Mouse (Mus musculus) ES-E14 (cell line): Measurements from ENCODE around the gene Prkra. TPM values are rescaled to one million over a fixed set of nuclear protein-coding genes. Genes with fewer than 3 reads are reported as not detected.
A peak's percentile ranks its signal among the peaks of the same experiment; 100 is the strongest.

Experiments
- DNase-seq: peaks from one replicate; pipeline ENCODE4 v3.0.0-alpha.2; 2013; ENCODE audit warnings: low read depth, low spot score
- H3K27ac ChIP-seq: 2 replicates; pipeline ENCODE4 v1.5.1; 2012; ENCODE audit warnings: low read depth, mild to moderate bottlenecking, low read length, moderate library complexity, mixed read lengths; ENCODE audit not compliant: poor library complexity, insufficient read depth, severe bottlenecking
- H3K36me3 ChIP-seq: 2 replicates; pipeline ENCODE4 v1.6.1; 2012; ENCODE audit warnings: mild to moderate bottlenecking, low read length, moderate library complexity, mixed read lengths; ENCODE audit not compliant: control insufficient read depth, poor library complexity, insufficient read depth, severe bottlenecking
- H3K4me1 ChIP-seq, 2 experiments: fragments of 150-350 bp in 1 of 2; sonication (generic) in 1 of 2; 2 replicates each; pipeline ENCODE4 v1.6.1; 2012; ENCODE audit warnings: low read length in 2 of 2, mild to moderate bottlenecking in 1 of 2, mixed read lengths in 1 of 2; ENCODE audit not compliant: control insufficient read depth in 2 of 2, insufficient read depth in 2 of 2, poor library complexity in 1 of 2
- H3K4me3 ChIP-seq, 2 experiments: fragments of 150-350 bp in 1 of 2; sonication (generic) in 1 of 2; 2 replicates each; pipeline ENCODE4 v1.5.1; 2012; ENCODE audit warnings: low read length in 2 of 2, low read depth in 1 of 2, mild to moderate bottlenecking in 1 of 2, mixed read lengths in 1 of 2; ENCODE audit not compliant: insufficient read depth in 1 of 2, poor library complexity in 1 of 2, severe bottlenecking in 1 of 2
- H3K9ac ChIP-seq: 2 replicates; pipeline ENCODE4 v1.6.1; 2012; ENCODE audit warnings: low read depth, mild to moderate bottlenecking, low read length, mixed read lengths; ENCODE audit not compliant: poor library complexity, insufficient read depth, severe bottlenecking
- H3K9me3 ChIP-seq: fragments of 150-350 bp; sonication (generic); 2 replicates; pipeline ENCODE4 v1.6.1; 2012; ENCODE audit warnings: low read depth, mild to moderate bottlenecking, low read length; ENCODE audit not compliant: control insufficient read depth, insufficient read depth
- CHD2 ChIP-seq: IDR thresholded peaks from 2 replicates; pipeline ENCODE4 v1.6.1; 2014; ENCODE audit warnings: mild to moderate bottlenecking, low read depth, low read length, inconsistent platforms
- HCFC1 ChIP-seq: IDR thresholded peaks from 2 replicates; pipeline ENCODE4 v1.6.1; 2012; ENCODE audit warnings: low read length, inconsistent platforms, borderline replicate concordance; ENCODE audit not compliant: insufficient read depth
- MAFK ChIP-seq: IDR thresholded peaks from 2 replicates; pipeline ENCODE4 v1.6.1; 2014; ENCODE audit warnings: mild to moderate bottlenecking, low read depth, low read length, inconsistent platforms; ENCODE audit not compliant: insufficient read depth
- ZC3H11A ChIP-seq: IDR thresholded peaks from 2 replicates; pipeline ENCODE4 v1.6.1; 2012; ENCODE audit warnings: low read depth, mild to moderate bottlenecking, inconsistent platforms, low read length, borderline replicate concordance
- ZNF384 ChIP-seq: IDR thresholded peaks from 2 replicates; pipeline ENCODE4 v1.6.1; 2012; ENCODE audit warnings: low read depth, low read length, inconsistent platforms
- in situ Hi-C, 2 experiments: fragments of 600-800 bp; cut with MboI; formaldehyde crosslinking; loops; one replicate each; pipeline ENCODE4 v1.15.1; 2025; ENCODE audit warnings: low sequenced_read_pairs in 2 of 2, inconsistent platforms in 1 of 2; ENCODE audit not compliant: unreplicated experiment in 2 of 2
- total RNA-seq: library from RNA; depleted of rRNA; stranded (reverse); fragments of 300-350 nt; gene quantifications from 2 replicates; pipeline ENCODE4 v1.2.3, GENCODE M21; 2012

The Prkra gene
- total RNA-seq, 1 experiment = 13.0 TPM

- H3K4me1 ChIP-seq = 0 out of 4 replicates have a peak, but pooled peaks cover 3 to 4% of the 10 kb centered on the region in 2 experiments
- H3K27ac ChIP-seq = no peak overlapping the region
- DNase-seq = no peak
- peak overlapping the region; percentile 91; the same call in 1 of the 2 replicates for H3K9ac ChIP-seq
- no peaks in the 10 kb centered on the region for H3K9me3 ChIP-seq
- peaks cover 5% of the 10 kb centered on the region for H3K36me3 ChIP-seq
- in situ Hi-C loops = no loop called here
- TF ChIP-seq ZC3H11A (no peak), ZNF384 (0 out of 2 replicates have a peak, but pooled peaks have one; percentile 2), MAFK (no peak), CHD2 (no peak), HCFC1 (no peak)
- peak overlapping the region; percentile 89 to 96 for H3K4me3 ChIP-seq
Measured at GRCm38 (mm10) chr2:76675949-76676348, 28.1 kb upstream of the Prkra start.

- H3K36me3 ChIP-seq = peaks cover 5% of the 10 kb centered on the region
- TF ChIP-seq ZNF384 = no peak
- TF ChIP-seq MAFK = no peak
- TF ChIP-seq ZC3H11A = no peak
- TF ChIP-seq HCFC1 = no peak
- TF ChIP-seq CHD2 = no peak
- in situ Hi-C loops = no loop called here
Measured at GRCm38 (mm10) chr2:76675451-76675850, 27.6 kb upstream of the Prkra start.

GRCm38 (mm10) chr2:76674725-76675427 is 27.1 kb upstream of the Prkra start, which contains the start of gene Plekha3:
Gene Plekha3 (plus strand): TSS chr2:76675281.
- peak; percentile 38 for DNase-seq
- H3K9me3 ChIP-seq = no peaks in the 10 kb centered on the region
- peak within 1 kb of the TSS; percentile 89 to 96 for H3K4me3 ChIP-seq
- H3K9ac ChIP-seq = peak within 1 kb of the TSS; percentile 91
- TF ChIP-seq HCFC1 (peak; percentile 66; the same call in 1 of the 2 replicates), ZC3H11A (no peak)
- H3K4me1 ChIP-seq = 0 out of 4 replicates have a peak, but pooled peaks cover 3% of the 10 kb centered on the region in 2 experiments
- peaks cover 5% of the 10 kb centered on the region; the same call in 1 of the 2 replicates for H3K36me3 ChIP-seq
- in situ Hi-C loops = no loop called here
- H3K27ac ChIP-seq = no peak within 1 kb of the TSS; the same call in 1 of the 2 replicates

More at GRCm38 (mm10) chr2:76675451-76675850, 27.6 kb upstream of the Prkra start:
- H3K4me1 ChIP-seq = 0 out of 4 replicates have a peak, but pooled peaks cover 3 to 4% of the 10 kb centered on the region in 2 experiments
- peak overlapping the region; percentile 89 to 96 for H3K4me3 ChIP-seq
- H3K9ac ChIP-seq = peak overlapping the region; percentile 91
- DNase-seq = peak; percentile 13
- H3K9me3 ChIP-seq = no peaks in the 10 kb centered on the region
- H3K27ac ChIP-seq = no peak overlapping the region

- H3K36me3 ChIP-seq = peaks cover 3% of the 10 kb centered on the region; the same call in 1 of the 2 replicates
- in situ Hi-C loops = no loop called here
- H3K4me3 ChIP-seq = peak overlapping the region in 1 of 2 experiments; percentile 55; a peak in 2 of 4 replicates
- 0 out of 4 replicates have a peak, but pooled peaks cover 3% of the 10 kb centered on the region in 2 experiments for H3K4me1 ChIP-seq
- H3K9me3 ChIP-seq = no peaks in the 10 kb centered on the region
- no peak overlapping the region for H3K9ac ChIP-seq
- H3K27ac ChIP-seq = no peak overlapping the region
- peak; percentile 97 for TF ChIP-seq ZNF384
- no peak for TF ChIP-seq MAFK
- DNase-seq = peak; percentile 34
Measured at GRCm38 (mm10) chr2:76673472-76674081, 25.8 kb upstream of the Prkra start.
